Mouse (Mus musculus) liver, postnatal 0 days (tissue): ENCODE results near the gene Crot.

Experiments
- CTCF ChIP-seq: sonication (generic); IDR thresholded peaks from 2 replicates; pipeline ENCODE4 v1.5.1; 2016; ENCODE audit warnings: antibody characterized with exemption, low read depth
- EP300 ChIP-seq: IDR thresholded peaks from 2 replicates; pipeline ENCODE4 v1.6.1; 2016; ENCODE audit warnings: antibody characterized with exemption, low read depth, mild to moderate bottlenecking

DNA sequence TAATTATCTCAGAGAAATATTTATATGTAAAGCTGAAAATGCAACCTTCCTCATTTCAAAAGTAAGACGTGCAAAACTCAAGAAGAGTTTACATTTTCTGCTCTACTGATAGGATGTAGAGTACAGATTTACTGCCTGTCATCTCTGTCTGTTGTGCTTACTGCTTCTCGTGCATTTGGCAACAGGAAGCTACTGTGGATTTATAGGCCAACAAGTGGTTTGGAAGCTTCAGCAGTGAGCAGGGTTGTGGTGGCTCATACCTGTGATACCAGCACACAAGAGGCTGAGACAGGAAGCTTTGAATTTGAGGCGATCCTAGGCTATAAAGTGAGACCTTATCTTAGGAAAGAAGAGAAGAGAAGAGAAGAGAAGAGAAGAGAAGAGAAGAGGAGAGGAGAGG, 17.6 kb upstream of the Crot start:
- no peak for TF ChIP-seq EP300
- no peak for TF ChIP-seq CTCF
